Mouse (Mus musculus) R1 (cell line): ENCODE results near the gene Thsd7a.

Experiments
- DNase-seq: peaks from one replicate; pipeline ENCODE4 v3.0.0-alpha.2; 2018; ENCODE audit warnings: low read depth, low spot score

Thsd7a gene

GRCm38 (mm10) chr6:12393574-12394380 is 355.4 kb downstream of the Thsd7a start:
- DNase-seq: no peak

DNA sequence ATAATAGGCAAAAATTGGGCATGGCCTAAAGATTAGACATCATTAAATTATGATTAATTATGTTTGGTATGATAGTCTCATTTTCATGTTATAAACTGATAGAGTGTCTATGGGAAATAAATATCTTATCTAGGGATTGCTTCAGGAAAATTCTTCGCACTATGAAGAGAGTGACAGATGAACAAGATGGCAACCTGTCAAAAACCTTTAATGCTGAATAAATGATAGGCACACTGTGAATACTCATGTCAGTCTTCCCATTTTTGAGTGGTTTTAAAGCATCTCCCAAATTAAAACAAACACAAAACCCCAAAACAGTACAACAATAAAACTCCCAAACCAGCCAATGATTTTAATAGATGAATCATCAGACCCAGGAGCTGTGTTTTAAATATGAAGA is 362.5 kb downstream of the Thsd7a start:
- DNase-seq: no peak

GRCm38 (mm10) chr6:12385591-12385990 is 363.6 kb downstream of the Thsd7a start:
- no peak for DNase-seq

- DNase-seq: no peak
These were observed 368.0 kb downstream of the Thsd7a start for GRCm38 (mm10) chr6:12381136-12381778.

DNA sequence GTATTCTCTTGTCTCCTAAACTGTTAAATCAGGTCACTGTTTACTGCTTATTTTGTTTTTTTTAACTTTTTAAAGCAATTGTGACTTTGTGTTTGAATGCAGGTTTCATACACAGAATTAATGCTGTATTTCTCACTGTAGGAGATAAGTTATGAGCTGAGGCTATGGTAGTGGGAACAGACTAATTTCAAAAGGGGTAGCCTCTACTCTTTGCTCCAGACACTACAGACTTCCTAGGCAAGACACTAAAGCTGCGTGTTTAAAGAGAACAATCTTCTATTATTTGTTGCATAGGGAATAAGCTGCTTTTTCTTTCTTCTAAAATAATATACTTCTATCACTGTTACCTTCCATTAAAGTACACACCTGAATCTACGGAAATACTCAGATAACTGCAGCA is 368.5 kb downstream of the Thsd7a start:
- no peak for DNase-seq

DNA sequence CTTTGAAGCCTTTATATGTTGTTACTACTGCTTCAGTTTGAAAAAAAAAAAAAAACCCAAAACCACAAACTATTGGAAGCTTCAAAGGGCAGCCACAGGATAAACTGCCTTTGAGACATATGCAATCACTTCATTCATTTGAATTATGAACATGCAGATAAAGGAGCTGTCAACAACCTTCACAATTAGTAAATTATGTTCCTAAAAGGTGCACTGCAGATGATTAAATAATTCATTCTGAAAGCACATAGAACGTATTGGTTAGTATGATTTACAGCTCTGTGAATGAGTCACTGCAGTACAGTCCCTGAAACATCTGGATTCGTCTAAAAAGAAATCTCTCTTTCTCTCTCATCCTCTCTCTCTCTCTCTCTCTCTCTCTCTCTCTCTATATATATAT is 390.5 kb downstream of the Thsd7a start:
- no peak for DNase-seq

DNA sequence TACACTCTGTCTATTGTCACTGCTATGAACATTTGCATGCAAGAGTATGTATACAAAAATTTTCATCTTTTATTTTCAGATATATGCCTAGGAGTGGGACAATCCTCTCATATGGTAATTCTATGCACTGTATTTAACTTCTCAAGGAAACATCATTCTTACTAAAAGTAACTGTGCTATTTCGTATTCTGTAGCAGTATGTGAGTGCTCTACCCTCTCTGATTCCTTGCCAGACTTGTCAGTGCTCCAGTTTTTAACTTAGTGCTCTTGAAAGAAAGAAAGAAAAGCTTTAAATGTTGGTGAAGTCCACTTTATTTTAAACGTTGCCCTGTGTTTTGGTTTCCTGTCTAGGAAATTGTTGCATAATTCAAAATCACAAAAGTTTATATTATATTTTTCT is 395.6 kb downstream of the Thsd7a start:
- DNase-seq: no peak

GRCm38 (mm10) chr6:12352165-12352719 is 397.0 kb downstream of the Thsd7a start:
- DNase-seq: no peak

DNA sequence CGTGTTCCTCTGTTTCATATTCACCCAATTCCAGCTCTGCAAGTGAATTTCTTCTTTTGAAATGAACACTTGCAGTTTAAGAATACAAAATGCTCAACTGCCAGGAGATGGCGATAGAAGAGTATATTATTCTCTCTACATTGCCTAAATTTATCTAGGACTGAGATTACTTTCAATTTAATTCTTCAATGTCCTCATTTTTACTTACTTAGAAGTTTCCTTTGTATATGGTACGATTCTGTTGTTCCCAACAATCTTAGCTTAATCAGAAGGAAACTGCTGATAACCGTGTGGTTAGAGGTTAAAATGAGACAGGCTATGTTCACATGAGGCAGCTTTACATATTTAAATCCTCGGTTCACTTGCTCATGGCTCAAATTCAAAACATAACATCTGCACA is 398.5 kb downstream of the Thsd7a start:
- no peak for DNase-seq

- DNase-seq: no peak
These were observed 400.0 kb downstream of the Thsd7a start for GRCm38 (mm10) chr6:12349105-12349759.

DNA sequence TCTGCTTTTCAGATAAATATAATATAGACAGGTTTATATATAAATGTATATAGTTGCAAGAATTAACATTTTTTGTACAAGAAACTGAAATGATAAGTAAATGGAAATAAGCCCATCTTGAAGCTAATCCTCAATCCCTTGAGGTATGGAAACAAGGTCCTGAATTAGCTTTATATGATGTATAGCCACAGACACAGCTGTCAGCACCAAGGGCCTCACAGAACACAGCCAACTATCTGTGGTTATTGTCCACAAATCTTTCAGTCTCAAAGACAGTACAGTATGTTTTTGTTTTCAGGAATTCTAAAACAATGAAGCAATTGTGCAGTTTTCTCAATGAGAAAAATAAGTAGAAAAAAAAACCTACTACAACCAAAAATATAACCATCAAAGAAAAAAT is 400.5 kb downstream of the Thsd7a start:
- DNase-seq: no peak

GRCm38 (mm10) chr6:12336590-12337584 is 412.3 kb downstream of the Thsd7a start:
- DNase-seq: no peak

GRCm38 (mm10) chr6:12315070-12315909 is 433.9 kb downstream of the Thsd7a start:
- peak; percentile 21 for DNase-seq

GRCm38 (mm10) chr6:12307502-12307901 is 441.7 kb downstream of the Thsd7a start:
- no peak for DNase-seq

DNA sequence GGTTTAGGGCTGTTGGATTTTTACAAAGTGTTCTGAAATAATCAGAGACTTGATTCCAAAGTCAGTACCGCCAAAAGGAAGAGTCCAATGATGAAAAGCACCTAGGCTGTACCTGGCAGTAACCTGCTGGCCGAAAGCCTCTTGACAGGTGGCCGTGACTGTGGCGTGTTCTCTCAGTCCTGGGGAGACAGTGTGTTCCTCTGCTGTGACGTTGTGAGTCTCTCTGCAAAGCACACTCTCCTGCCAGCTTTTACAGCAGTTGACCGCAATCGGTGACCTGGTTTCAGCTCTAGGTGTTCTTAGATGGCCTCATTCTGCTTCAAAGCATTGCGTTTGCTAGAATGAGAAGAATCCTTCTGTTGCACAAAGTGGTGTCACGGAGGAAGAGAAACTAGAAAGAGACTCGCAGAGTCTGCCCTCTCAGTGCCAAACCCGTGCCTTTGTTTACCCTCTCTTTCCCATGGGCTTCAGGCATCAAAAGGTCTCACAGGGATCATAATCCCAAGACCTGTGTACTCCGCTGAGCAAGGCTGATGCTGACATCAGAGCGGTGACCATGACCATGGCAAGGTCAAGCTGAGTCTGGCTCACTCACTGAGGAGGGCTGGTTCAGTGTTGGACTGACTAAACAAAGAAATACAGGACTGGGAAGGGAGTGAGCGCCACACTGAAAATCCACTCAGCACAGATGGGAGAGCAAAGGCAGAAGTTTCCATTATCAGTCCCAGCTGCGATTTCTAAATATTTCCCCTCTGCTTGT is 486.4 kb downstream of the Thsd7a start:
- DNase-seq: peak; percentile 34
